Mouse (Mus musculus): Measurements from ENCODE around the gene Arfrp1. TPM values are rescaled to one million over a fixed set of nuclear protein-coding genes. Genes with fewer than 3 reads are reported as not detected.

The Arfrp1 gene
- polyA plus RNA-seq, 1 experiment from 2014 or later, result 63.0 TPM

- peak overlapping the region; percentile 84 for H3K27ac ChIP-seq (ENCODE audit: low read length)
- H3K4me1 ChIP-seq (ENCODE audit: control insufficient read depth, insufficient read depth, low read length), result peaks cover 11% of the 10 kb centered on the region
- WGBS, result 10% methylated on average over 7 of the region's 7 CpGs
- H3K27me3 ChIP-seq (ENCODE audit: control insufficient read depth, insufficient read depth, low read length), result peaks cover 6% of the 10 kb centered on the region
- no peaks in the 10 kb centered on the region for H3K9me3 ChIP-seq (replicated peaks; ENCODE audit: control insufficient read depth, low read length)
- peak overlapping the region; percentile 77 for H3K9ac ChIP-seq (ENCODE audit: low read length)
- no peak for ATAC-seq (replicated peaks; ENCODE audit: extremely low read depth, insufficient read depth, low FRiP score)
- peak overlapping the region; percentile 71 for H3K4me3 ChIP-seq (ENCODE audit: low read length)
- H3K36me3 ChIP-seq (ENCODE audit: control insufficient read depth, insufficient read depth), result peaks cover 24% of the 10 kb centered on the region
- peak overlapping the region; percentile 70 for H3K4me2 ChIP-seq (ENCODE audit: low read depth, low read length)
Observed at GRCm38 (mm10) chr2:181320103-181320499, 45.1 kb downstream of the Arfrp1 start.

DNA sequence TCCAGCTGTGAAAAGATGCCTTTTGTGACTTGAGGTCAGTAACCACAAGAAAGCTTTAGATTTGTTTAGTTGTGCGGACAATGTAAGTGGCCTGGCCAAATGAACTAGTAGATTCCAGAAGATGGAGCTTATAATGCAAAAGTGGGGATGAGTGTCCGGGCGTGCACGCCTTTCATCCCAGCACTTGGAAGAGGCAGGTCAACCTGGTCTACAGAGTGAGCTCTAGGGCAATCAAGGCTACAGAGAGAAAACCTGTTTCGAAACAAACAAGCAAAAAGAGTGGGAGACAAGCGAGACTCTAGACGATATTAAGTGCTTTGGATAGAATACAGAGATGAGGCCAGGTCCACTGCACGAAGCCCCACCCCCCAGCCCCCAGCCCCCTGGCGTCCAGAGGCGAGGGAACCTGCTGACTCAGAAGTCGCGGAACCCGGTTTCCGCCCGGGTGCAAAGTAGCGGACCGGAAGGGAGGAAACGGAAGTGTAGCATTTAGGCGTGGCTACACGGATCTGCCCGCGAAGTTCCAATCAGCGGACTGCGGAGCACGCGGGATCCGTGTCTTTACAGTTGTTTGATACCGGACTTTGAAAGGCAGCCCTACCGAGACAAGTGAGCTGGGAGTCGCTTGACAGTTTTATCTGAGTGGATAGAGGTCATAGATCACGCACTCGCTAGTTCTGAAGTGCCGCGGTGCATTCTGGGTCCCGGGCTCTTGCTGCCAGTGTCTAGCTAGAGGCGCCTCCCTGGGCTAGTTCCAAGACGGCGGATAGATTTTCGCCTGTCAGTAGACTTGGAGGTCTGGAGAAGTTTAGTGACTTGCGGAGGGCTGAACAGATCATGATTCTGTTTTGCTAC lies 45.7 kb downstream of the Arfrp1 start, which contains the start of gene Rtel1:
Gene Rtel1 (plus strand): TSS at position 492 of the 855 bp plus-strand sequence.
- H3K27me3 ChIP-seq (ENCODE audit: control insufficient read depth, insufficient read depth, low read length), result peaks cover 13% of the 10 kb centered on the region
- peak within 1 kb of the TSS; percentile 84 for H3K27ac ChIP-seq (ENCODE audit: low read length)
- peak within 1 kb of the TSS; percentile 70 for H3K4me2 ChIP-seq (ENCODE audit: low read depth, low read length)
- peak within 1 kb of the TSS; percentile 71 for H3K4me3 ChIP-seq (ENCODE audit: low read length)
- WGBS, result 5% methylated on average over 40 of the region's 40 CpGs
- H3K9me3 ChIP-seq (replicated peaks; ENCODE audit: control insufficient read depth, low read length), result no peaks in the 10 kb centered on the region
- H3K4me1 ChIP-seq (ENCODE audit: control insufficient read depth, insufficient read depth, low read length), result peaks cover 11% of the 10 kb centered on the region
- peak within 1 kb of the TSS; percentile 77 for H3K9ac ChIP-seq (ENCODE audit: low read length)
- peaks cover 24% of the 10 kb centered on the region for H3K36me3 ChIP-seq (ENCODE audit: control insufficient read depth, insufficient read depth)
- peak; percentile 92 for ATAC-seq (replicated peaks; ENCODE audit: extremely low read depth, insufficient read depth, low FRiP score)

- H3K27me3 ChIP-seq (ENCODE audit: control insufficient read depth, insufficient read depth, low read length), result peaks cover 47% of the 10 kb centered on the region
- H3K9ac ChIP-seq (ENCODE audit: low read length), result no peak within 1 kb of the TSS
- peak within 1 kb of the TSS; percentile 17 for H3K4me3 ChIP-seq (ENCODE audit: low read length)
- 3% methylated on average over 23 of the region's 23 CpGs for WGBS
- no peaks in the 10 kb centered on the region for H3K9me3 ChIP-seq (replicated peaks; ENCODE audit: control insufficient read depth, low read length)
- peak within 1 kb of the TSS; percentile 44 for H3K4me2 ChIP-seq (ENCODE audit: low read depth, low read length)
- peak; percentile 77 for ATAC-seq (replicated peaks; ENCODE audit: extremely low read depth, insufficient read depth, low FRiP score)
- 0 out of 2 replicates have a peak, but pooled peaks cover 6% of the 10 kb centered on the region for H3K4me1 ChIP-seq (ENCODE audit: control insufficient read depth, insufficient read depth, low read length)
- H3K36me3 ChIP-seq (ENCODE audit: control insufficient read depth, insufficient read depth), result no peaks in the 10 kb centered on the region
- no peak within 1 kb of the TSS for H3K27ac ChIP-seq (ENCODE audit: low read length)
Observed at GRCm38 (mm10) chr2:181314080-181314810, 51.0 kb downstream of the Arfrp1 start, which contains the start of gene Stmn3. Gene Stmn3 (minus strand): TSS chr2:181314500.

- H3K9me3 ChIP-seq (replicated peaks; ENCODE audit: control insufficient read depth, low read length), result no peaks in the 10 kb centered on the region
- H3K9ac ChIP-seq (ENCODE audit: low read length), result no peak overlapping the region
- H3K4me3 ChIP-seq (ENCODE audit: low read length), result peak overlapping the region; percentile 17
- WGBS, result 3% methylated on average over 35 of the region's 35 CpGs
- H3K27me3 ChIP-seq (ENCODE audit: control insufficient read depth, insufficient read depth, low read length), result peaks cover 51% of the 10 kb centered on the region
- peak overlapping the region; percentile 44 for H3K4me2 ChIP-seq (ENCODE audit: low read depth, low read length)
- no peak for ATAC-seq (replicated peaks; ENCODE audit: extremely low read depth, insufficient read depth, low FRiP score)
- H3K27ac ChIP-seq (ENCODE audit: low read length), result no peak overlapping the region
- no peaks in the 10 kb centered on the region for H3K36me3 ChIP-seq (ENCODE audit: control insufficient read depth, insufficient read depth)
- 0 out of 2 replicates have a peak, but pooled peaks cover 2% of the 10 kb centered on the region for H3K4me1 ChIP-seq (ENCODE audit: control insufficient read depth, insufficient read depth, low read length)
Observed at GRCm38 (mm10) chr2:181313344-181314079, 51.7 kb downstream of the Arfrp1 start.

- no peak overlapping the region for H3K4me3 ChIP-seq (ENCODE audit: low read length)
- H3K4me2 ChIP-seq (ENCODE audit: low read depth, low read length), result no peak overlapping the region
- 0 out of 2 replicates have a peak, but pooled peaks cover 2% of the 10 kb centered on the region for H3K4me1 ChIP-seq (ENCODE audit: control insufficient read depth, insufficient read depth, low read length)
- whole genome bisulfite sequencing, result 9% methylated on average over 5 of the region's 5 CpGs
- ATAC-seq (replicated peaks; ENCODE audit: extremely low read depth, insufficient read depth, low FRiP score), result no peak
- H3K27me3 ChIP-seq (ENCODE audit: control insufficient read depth, insufficient read depth, low read length), result peaks cover 55% of the 10 kb centered on the region
- no peaks in the 10 kb centered on the region for H3K9me3 ChIP-seq (replicated peaks; ENCODE audit: control insufficient read depth, low read length)
- no peak overlapping the region for H3K27ac ChIP-seq (ENCODE audit: low read length)
- no peak overlapping the region for H3K9ac ChIP-seq (ENCODE audit: low read length)
- no peaks in the 10 kb centered on the region for H3K36me3 ChIP-seq (ENCODE audit: control insufficient read depth, insufficient read depth)
Observed at GRCm38 (mm10) chr2:181313006-181313343, 52.2 kb downstream of the Arfrp1 start.

- 54% methylated on average over 3 of the region's 3 CpGs for WGBS
- 0 out of 2 replicates have a peak, but pooled peaks cover 2% of the 10 kb centered on the region for H3K4me1 ChIP-seq (ENCODE audit: control insufficient read depth, insufficient read depth, low read length)
- peaks cover 61% of the 10 kb centered on the region for H3K27me3 ChIP-seq (ENCODE audit: control insufficient read depth, insufficient read depth, low read length)
- H3K9me3 ChIP-seq (replicated peaks; ENCODE audit: control insufficient read depth, low read length), result no peaks in the 10 kb centered on the region
- H3K4me3 ChIP-seq (ENCODE audit: low read length), result no peak overlapping the region
- H3K36me3 ChIP-seq (ENCODE audit: control insufficient read depth, insufficient read depth), result no peaks in the 10 kb centered on the region
- H3K4me2 ChIP-seq (ENCODE audit: low read depth, low read length), result no peak overlapping the region
- ATAC-seq (replicated peaks; ENCODE audit: extremely low read depth, insufficient read depth, low FRiP score), result no peak
- H3K27ac ChIP-seq (ENCODE audit: low read length), result no peak overlapping the region
- H3K9ac ChIP-seq (ENCODE audit: low read length), result no peak overlapping the region
Observed at GRCm38 (mm10) chr2:181312435-181312834, 52.8 kb downstream of the Arfrp1 start.

Other genes starting within 250 kb of the Arfrp1 start
- gene Kcnq2, start 230.1 kb downstream of the Arfrp1 start, polyA plus RNA-seq (2015; fragmentation: Nextera tagmentation; extraction: Ambion mirVana), result 0.07 and 0.11 TPM in 2 replicates
- 7.1 and 12.4 TPM in 2 replicates for gene Eef1a2, start 208.4 kb downstream of the Arfrp1 start, polyA plus RNA-seq (2015; fragmentation: Nextera tagmentation; extraction: Ambion mirVana)
- 135 and 154 TPM in 2 replicates for gene Ppdpf, start 178.2 kb downstream of the Arfrp1 start, polyA plus RNA-seq (2015; fragmentation: Nextera tagmentation; extraction: Ambion mirVana)
- 0.07 TPM in 1 of 2 replicates, not detected in the other for gene Ptk6, start 162.6 kb downstream of the Arfrp1 start, polyA plus RNA-seq (2015; fragmentation: Nextera tagmentation; extraction: Ambion mirVana)
- 0.05 and 0.27 TPM in 2 replicates for gene Srms, start 152.2 kb downstream of the Arfrp1 start, polyA plus RNA-seq (2015; fragmentation: Nextera tagmentation; extraction: Ambion mirVana)
- 0.12 and 0.20 TPM in 2 replicates for gene Fndc11, start 145.4 kb downstream of the Arfrp1 start, polyA plus RNA-seq (2015; fragmentation: Nextera tagmentation; extraction: Ambion mirVana)
- 1.2 and 1.5 TPM in 2 replicates for gene Helz2, start 123.4 kb downstream of the Arfrp1 start, polyA plus RNA-seq (2015; fragmentation: Nextera tagmentation; extraction: Ambion mirVana)
- 8.8 and 9.3 TPM in 2 replicates for gene Gmeb2, start 77.4 kb downstream of the Arfrp1 start, polyA plus RNA-seq (2015; fragmentation: Nextera tagmentation; extraction: Ambion mirVana)
- 1.4 and 1.9 TPM in 2 replicates for gene Stmn3, start 50.9 kb downstream of the Arfrp1 start, polyA plus RNA-seq (2015; fragmentation: Nextera tagmentation; extraction: Ambion mirVana)
- 23.8 and 25.9 TPM in 2 replicates for gene Rtel1, start 45.7 kb downstream of the Arfrp1 start, polyA plus RNA-seq (2015; fragmentation: Nextera tagmentation; extraction: Ambion mirVana)
- gene Zgpat, start 476 bp downstream of the Arfrp1 start, polyA plus RNA-seq (2015; fragmentation: Nextera tagmentation; extraction: Ambion mirVana), result 28.0 and 30.7 TPM in 2 replicates
- 15.6 and 18.1 TPM in 2 replicates for gene Lime1, start 14.7 kb upstream of the Arfrp1 start, polyA plus RNA-seq (2015; fragmentation: Nextera tagmentation; extraction: Ambion mirVana)
- 9.8 and 10.3 TPM in 2 replicates for gene Zbtb46, start 94.0 kb upstream of the Arfrp1 start, polyA plus RNA-seq (2015; fragmentation: Nextera tagmentation; extraction: Ambion mirVana)
- gene Abhd16b, start 127.8 kb upstream of the Arfrp1 start, polyA plus RNA-seq (2015; fragmentation: Nextera tagmentation; extraction: Ambion mirVana), result 0.17 and 0.19 TPM in 2 replicates
- gene Tpd52l2, start 131.7 kb upstream of the Arfrp1 start, polyA plus RNA-seq (2015; fragmentation: Nextera tagmentation; extraction: Ambion mirVana), result 123 and 125 TPM in 2 replicates
- gene Dnajc5, start 155.1 kb upstream of the Arfrp1 start, polyA plus RNA-seq (2015; fragmentation: Nextera tagmentation; extraction: Ambion mirVana), result 77.9 and 82.1 TPM in 2 replicates
- 77.3 and 85.8 TPM in 2 replicates for gene Uckl1, start 219.5 kb upstream of the Arfrp1 start, polyA plus RNA-seq (2015; fragmentation: Nextera tagmentation; extraction: Ambion mirVana)
- gene Prpf6, start 226.5 kb upstream of the Arfrp1 start, polyA plus RNA-seq (2015; fragmentation: Nextera tagmentation; extraction: Ambion mirVana), result 47.4 and 47.6 TPM in 2 replicates
- gene Zfp512b, start 227.4 kb upstream of the Arfrp1 start, polyA plus RNA-seq (2015; fragmentation: Nextera tagmentation; extraction: Ambion mirVana), result 22.8 and 26.0 TPM in 2 replicates
- 11.2 and 12.4 TPM in 2 replicates for gene Samd10, start 233.8 kb upstream of the Arfrp1 start, polyA plus RNA-seq (2015; fragmentation: Nextera tagmentation; extraction: Ambion mirVana)

All from heart, embryonic 16.5 days (tissue).